Mouse (Mus musculus) neural tube, embryonic 13.5 days (tissue): ENCODE results near the gene Msi2. TPM values are rescaled to one million over a fixed set of nuclear protein-coding genes. Genes with fewer than 3 reads are reported as not detected.

Experiments
- ATAC-seq: fragments of 200-750 bp; cut with Nextera tagmentation; 2 replicates; pipeline ENCODE4 v1.8.0; 2017; ENCODE audit warnings: low read depth, mild to moderate bottlenecking, moderate TSS enrichment, moderate library complexity
- H3K27ac ChIP-seq: fragments of 300-500 bp; sonication (generic); replicated peaks from 2 replicates; pipeline ENCODE4 v1.5.1; 2015; ENCODE audit warnings: moderate library complexity, mild to moderate bottlenecking, inconsistent platforms
- H3K27me3 ChIP-seq: fragments of 300-500 bp; sonication (generic); 2 replicates; pipeline ENCODE4 v1.6.1; 2015; ENCODE audit warnings: mild to moderate bottlenecking, inconsistent platforms
- H3K36me3 ChIP-seq: fragments of 300-500 bp; sonication (generic); 2 replicates; pipeline ENCODE4 v1.6.1; 2015; ENCODE audit warnings: mild to moderate bottlenecking, inconsistent platforms
- H3K4me1 ChIP-seq: fragments of 300-500 bp; sonication (generic); replicated peaks from 2 replicates; pipeline ENCODE4 v1.6.1; 2015; ENCODE audit warnings: inconsistent platforms
- H3K4me2 ChIP-seq: fragments of 300-500 bp; sonication (generic); 2 replicates; pipeline ENCODE4 v1.6.1; 2015; ENCODE audit warnings: inconsistent platforms, mild to moderate bottlenecking, moderate library complexity
- H3K4me3 ChIP-seq: fragments of 300-500 bp; sonication (generic); 2 replicates; pipeline ENCODE4 v1.5.1; 2015; ENCODE audit warnings: mild to moderate bottlenecking, inconsistent platforms
- H3K9ac ChIP-seq: fragments of 300-500 bp; sonication (generic); 2 replicates; pipeline ENCODE4 v1.6.1; 2015; ENCODE audit warnings: moderate library complexity, mild to moderate bottlenecking, inconsistent platforms
- H3K9me3 ChIP-seq: fragments of 300-500 bp; sonication (generic); 2 replicates; pipeline ENCODE4 v1.6.1; 2016; ENCODE audit warnings: inconsistent platforms
- WGBS: fragments of 180-500 bp; shearing (Covaris S2); methylation state at CpG from one replicate; pipeline ENCODE4 v1.1.7; 2015; 5-methylcytosine and 5-hydroxymethylcytosine counted together
- polyA plus RNA-seq: library from polyadenylated mRNA; unstranded; fragments of >200 nt; fragmentation: Nextera tagmentation; extraction: Ambion mirVana; gene quantifications from 2 replicates; pipeline ENCODE4 v1.2.1, GENCODE M21; 2015

Gene Msi2
- polyA plus RNA-seq, 1 experiment from 2014 or later, result 20.9 TPM

DNA sequence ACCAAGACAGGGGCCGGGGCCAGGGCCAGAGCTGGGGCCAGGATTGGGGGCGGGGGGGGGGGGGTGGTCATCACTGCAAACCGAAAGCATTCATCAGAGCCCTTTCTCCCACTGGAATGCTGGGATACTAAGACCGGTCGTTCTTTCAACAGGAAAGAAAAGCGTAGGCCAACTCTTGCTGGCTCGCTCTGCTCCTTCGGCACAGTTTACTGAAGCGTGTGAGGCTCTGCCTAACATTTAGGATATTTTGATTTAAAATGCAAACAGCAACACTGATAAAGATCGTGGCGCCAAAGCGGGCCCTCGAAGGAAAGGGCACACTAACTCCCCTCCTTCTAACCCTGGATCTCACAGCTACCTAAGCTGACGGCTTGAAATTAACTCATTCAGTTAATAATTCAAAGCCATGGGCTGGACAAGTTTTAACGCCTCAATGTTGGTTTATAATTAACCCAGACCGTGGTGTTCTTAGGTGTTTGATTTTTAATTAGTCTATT lies 100.3 kb downstream of the Msi2 start:
- H3K27ac ChIP-seq, result peak overlapping the region; percentile 57
- H3K9ac ChIP-seq, result no peak overlapping the region
- H3K27me3 ChIP-seq, result no peaks in the 10 kb centered on the region
- ATAC-seq, result peak; percentile 45; the same call in 1 of the 2 replicates
- H3K36me3 ChIP-seq, result no peaks in the 10 kb centered on the region
- peaks cover 78% of the 10 kb centered on the region for H3K4me1 ChIP-seq
- H3K4me3 ChIP-seq, result no peak overlapping the region
- H3K4me2 ChIP-seq, result no peak overlapping the region
- WGBS, result 68% methylated on average over 16 of the region's 16 CpGs
- H3K9me3 ChIP-seq, result no peaks in the 10 kb centered on the region

DNA sequence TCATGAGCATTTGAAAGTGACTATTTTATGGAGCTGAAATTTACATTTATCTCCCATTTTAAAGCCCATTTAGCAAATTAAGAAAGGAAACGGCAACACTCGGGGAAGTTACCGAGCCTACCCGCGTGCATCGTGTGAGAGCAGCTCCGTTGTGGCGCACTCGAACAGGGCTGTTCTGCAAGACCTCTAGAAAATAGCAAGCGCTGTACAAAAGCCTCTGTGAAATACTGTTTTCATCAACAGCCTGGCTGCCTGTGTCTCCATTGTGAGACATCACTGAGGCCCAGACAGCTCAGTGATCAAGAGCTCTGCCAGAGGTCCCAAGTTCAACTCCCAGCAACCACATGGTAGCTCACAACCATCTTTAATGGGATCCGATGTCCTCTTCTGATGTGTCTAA lies 100.9 kb downstream of the Msi2 start:
- H3K9ac ChIP-seq, result no peak overlapping the region
- ATAC-seq, result peak; percentile 51
- H3K36me3 ChIP-seq, result no peaks in the 10 kb centered on the region
- no peaks in the 10 kb centered on the region for H3K27me3 ChIP-seq
- WGBS, result 55% methylated on average over 11 of the region's 11 CpGs
- peak overlapping the region; percentile 57 for H3K27ac ChIP-seq
- H3K4me3 ChIP-seq, result no peak overlapping the region
- H3K4me1 ChIP-seq, result peaks cover 77% of the 10 kb centered on the region
- no peaks in the 10 kb centered on the region for H3K9me3 ChIP-seq
- H3K4me2 ChIP-seq, result no peak overlapping the region

DNA sequence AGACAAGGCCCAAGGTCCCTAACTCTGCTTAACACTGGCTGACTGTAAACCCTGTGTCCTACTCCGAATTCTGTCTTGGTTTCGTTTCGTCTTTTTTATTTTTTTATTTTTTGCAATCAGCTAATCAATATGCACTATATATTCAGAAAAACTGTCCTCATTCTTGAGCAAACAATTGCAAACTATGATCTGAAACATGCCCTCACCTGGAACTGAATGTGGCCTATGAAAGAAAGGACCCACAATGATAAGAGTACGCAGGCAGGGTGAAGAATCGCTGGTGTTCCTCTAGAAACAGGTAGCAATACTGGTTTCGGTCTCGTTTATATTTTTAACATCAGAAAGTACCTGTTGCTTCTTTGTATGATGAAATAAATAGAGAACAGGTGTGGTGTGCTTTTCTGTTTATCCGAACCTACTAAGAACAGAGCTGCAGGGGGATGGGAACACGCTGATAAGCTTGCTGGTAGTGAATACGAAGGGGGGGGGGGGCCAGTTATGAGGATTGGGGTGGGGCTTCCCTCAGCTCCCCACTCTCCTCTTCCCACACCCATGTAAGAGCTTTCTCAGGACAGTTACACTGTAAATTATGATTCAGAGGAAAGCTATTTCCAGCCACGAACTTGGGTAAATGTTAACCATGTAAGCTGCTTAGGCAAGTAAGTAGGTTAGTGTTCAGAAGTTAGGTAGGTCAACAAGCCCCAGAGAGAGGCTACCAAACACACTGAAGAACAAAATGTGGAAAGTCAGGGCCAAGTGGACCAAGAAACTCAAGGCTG lies 103.6 kb downstream of the Msi2 start:
- 92% methylated on average over 11 of the region's 11 CpGs for WGBS
- peaks cover 55% of the 10 kb centered on the region for H3K4me1 ChIP-seq
- no peaks in the 10 kb centered on the region for H3K36me3 ChIP-seq
- H3K4me3 ChIP-seq, result no peak overlapping the region
- no peaks in the 10 kb centered on the region for H3K27me3 ChIP-seq
- no peak for ATAC-seq
- H3K27ac ChIP-seq, result no peak overlapping the region; the same call in 1 of the 2 replicates
- H3K4me2 ChIP-seq, result no peak overlapping the region
- H3K9ac ChIP-seq, result no peak overlapping the region
- H3K9me3 ChIP-seq, result no peaks in the 10 kb centered on the region

DNA sequence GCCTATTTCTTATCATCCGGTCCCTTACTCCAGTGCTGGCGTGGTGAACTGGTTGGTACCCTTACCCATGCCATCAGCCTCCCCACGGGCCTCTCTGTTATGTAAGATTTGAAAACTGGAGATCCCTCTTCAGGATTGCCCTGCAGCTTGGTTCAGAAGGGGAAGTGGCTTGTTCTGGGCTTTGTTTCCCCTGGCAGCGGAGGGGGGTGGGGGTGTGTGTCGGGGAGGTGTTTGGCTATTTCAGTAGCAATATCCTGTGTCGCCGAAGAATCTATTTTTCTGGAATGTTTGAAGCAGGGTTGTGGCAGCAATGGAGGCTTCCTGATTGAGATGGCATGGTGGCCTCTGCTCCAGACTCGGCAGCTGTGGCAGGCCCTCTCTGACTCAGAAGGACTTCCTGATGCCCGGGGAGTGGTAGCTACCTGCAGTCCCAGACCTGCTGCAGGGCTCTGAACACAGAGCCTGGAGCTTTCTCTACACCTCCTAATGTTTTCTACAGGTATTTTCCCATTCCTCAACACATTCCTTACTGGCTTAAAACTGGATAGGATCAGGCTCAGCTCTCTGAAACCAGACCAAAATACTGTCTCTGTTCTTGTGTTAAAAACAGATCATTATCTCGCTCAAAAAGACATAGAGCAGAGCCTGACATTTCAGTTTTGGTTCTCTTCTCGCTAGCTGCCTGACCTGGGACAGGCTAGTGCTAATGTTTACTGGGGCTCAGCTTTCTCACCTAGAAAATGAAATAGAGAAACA lies 104.4 kb downstream of the Msi2 start:
- Histone ChIP-seq H3K36me3 (no peaks in the 10 kb centered on the region), H3K9me3 (no peaks in the 10 kb centered on the region), H3K4me3 (no peak overlapping the region), H3K27ac (peak overlapping the region; percentile 50), H3K4me2 (no peak overlapping the region), H3K9ac (no peak overlapping the region), H3K27me3 (no peaks in the 10 kb centered on the region), H3K4me1 (peaks cover 55% of the 10 kb centered on the region)
- 81% methylated on average over 11 of the region's 11 CpGs for WGBS
- no peak for ATAC-seq

DNA sequence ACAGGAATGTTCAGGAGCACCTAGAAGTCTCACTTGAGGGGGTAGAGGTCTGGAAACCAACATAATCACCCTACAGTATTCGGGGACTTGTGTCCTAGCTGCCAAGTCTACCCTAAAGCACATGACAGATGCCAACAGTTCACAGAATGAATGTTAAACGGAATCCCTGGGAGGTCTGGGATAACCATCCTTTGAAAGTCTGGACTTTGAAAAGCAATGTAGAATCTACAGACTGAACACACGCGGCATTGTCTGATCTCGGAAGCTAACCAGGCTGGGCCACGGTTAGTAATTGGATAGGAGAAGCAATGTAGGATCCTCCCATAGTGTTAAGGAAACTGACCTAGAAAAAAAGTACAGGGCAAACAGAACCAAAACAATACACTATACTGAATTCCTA lies 105.3 kb downstream of the Msi2 start:
- Histone ChIP-seq H3K27ac (no peak overlapping the region), H3K27me3 (no peaks in the 10 kb centered on the region)
- WGBS, result 49% methylated on average over 6 of the region's 6 CpGs

DNA sequence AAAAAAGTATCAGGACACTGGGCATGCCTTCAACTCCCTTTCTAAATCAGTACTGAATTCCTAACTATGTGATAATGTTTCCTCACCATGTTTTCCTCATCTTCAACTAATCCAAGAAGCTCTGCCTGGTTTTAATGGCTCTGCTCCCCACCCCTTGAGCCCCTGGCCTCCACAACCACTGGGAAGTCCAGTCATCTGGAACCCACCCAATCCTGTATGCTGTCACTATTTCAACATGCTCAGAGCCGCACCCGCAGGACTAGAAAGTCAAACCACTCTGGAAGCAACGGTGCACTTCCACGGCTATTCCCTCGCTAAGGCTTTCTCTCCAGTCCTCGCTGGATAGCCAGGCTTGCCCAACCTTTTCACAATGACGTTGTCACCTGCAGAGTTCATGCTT lies 106.2 kb downstream of the Msi2 start:
- no peaks in the 10 kb centered on the region for H3K36me3 ChIP-seq
- no peaks in the 10 kb centered on the region for H3K9me3 ChIP-seq
- H3K27me3 ChIP-seq, result no peaks in the 10 kb centered on the region
- H3K9ac ChIP-seq, result no peak overlapping the region
- no peak overlapping the region for H3K4me2 ChIP-seq
- no peak for ATAC-seq
- H3K27ac ChIP-seq, result no peak overlapping the region
- H3K4me3 ChIP-seq, result no peak overlapping the region
- WGBS, result 89% methylated on average over 7 of the region's 7 CpGs
- H3K4me1 ChIP-seq, result peaks cover 55% of the 10 kb centered on the region

More for the DNA sequence above, 105.3 kb downstream of the Msi2 start:
- H3K36me3 ChIP-seq, result no peaks in the 10 kb centered on the region
- H3K9me3 ChIP-seq, result no peaks in the 10 kb centered on the region
- H3K4me1 ChIP-seq, result peaks cover 55% of the 10 kb centered on the region
- no peak overlapping the region for H3K9ac ChIP-seq
- H3K4me3 ChIP-seq, result no peak overlapping the region
- ATAC-seq, result no peak
- no peak overlapping the region for H3K4me2 ChIP-seq

DNA sequence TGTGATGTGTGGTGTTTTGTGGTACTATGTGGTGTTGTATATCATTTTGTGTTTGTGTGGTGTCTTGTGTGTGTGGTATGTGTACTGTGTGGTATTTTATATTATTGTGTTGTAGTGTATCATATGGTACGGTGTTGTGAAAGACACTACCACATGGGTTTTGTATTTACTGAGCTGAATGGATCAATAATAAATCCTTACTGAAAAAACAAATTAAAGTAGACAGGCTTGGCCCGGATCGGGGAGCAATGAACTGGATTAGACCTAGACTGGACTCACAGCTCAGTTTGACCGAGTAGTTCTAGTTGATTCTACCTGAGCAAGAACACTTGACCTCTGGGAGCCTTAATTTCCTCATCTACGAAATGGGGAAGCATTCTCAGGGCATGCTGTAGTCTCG lies 107.5 kb downstream of the Msi2 start:
- no peaks in the 10 kb centered on the region for H3K36me3 ChIP-seq
- peaks cover 65% of the 10 kb centered on the region for H3K4me1 ChIP-seq
- WGBS, result 89% methylated on average over 6 of the region's 6 CpGs
- H3K4me2 ChIP-seq, result no peak overlapping the region
- no peaks in the 10 kb centered on the region for H3K27me3 ChIP-seq
- no peak overlapping the region for H3K9ac ChIP-seq
- H3K4me3 ChIP-seq, result no peak overlapping the region
- H3K9me3 ChIP-seq, result no peaks in the 10 kb centered on the region
- H3K27ac ChIP-seq, result no peak overlapping the region
- ATAC-seq, result no peak

DNA sequence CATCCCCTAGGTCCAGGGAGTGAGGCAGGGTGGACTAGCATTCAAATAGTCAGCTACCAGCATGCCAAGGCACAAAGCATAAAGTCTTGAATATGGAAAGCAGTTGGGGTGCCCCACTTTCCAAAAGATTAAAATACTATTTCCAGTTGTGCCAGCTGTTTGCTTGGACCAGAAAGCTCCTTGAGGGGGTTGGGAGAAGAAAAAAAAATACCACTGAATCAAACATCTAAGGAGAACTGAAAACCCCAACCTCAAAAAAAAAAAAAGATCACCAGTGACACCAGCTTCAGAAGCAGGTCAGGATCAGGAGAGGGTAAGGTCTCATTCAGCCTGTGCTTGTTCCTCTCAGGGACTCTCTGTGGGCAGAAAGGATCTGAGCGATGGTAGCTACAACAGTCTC lies 108.2 kb downstream of the Msi2 start:
- Histone ChIP-seq H3K4me1 (peaks cover 72% of the 10 kb centered on the region), H3K4me2 (no peak overlapping the region), H3K9ac (no peak overlapping the region), H3K27me3 (no peaks in the 10 kb centered on the region), H3K36me3 (no peaks in the 10 kb centered on the region), H3K27ac (no peak overlapping the region), H3K9me3 (no peaks in the 10 kb centered on the region), H3K4me3 (no peak overlapping the region)
- ATAC-seq, result no peak
- WGBS, result 97% methylated on average over 1 of the region's 1 CpGs

DNA sequence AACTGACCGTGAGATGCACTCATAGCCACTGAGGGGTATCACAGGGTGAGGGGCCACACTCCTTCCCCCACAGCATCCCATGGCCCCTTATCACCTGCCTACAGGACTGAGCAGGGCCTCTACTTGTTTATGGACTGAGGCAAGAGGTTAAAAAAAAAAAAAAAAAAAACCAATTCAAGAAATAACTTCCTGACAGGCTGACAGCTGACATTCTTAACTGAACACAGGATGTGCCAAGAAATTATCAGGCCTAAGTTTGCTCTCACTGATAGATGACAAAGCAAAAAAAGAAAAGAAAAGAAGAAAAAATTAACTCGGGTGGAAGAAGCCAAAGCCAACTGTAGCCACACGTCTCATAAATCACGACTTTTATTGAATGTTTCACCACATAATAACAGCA lies 109.7 kb downstream of the Msi2 start:
- Histone ChIP-seq H3K27ac (peak overlapping the region; percentile 62; the same call in 1 of the 2 replicates), H3K4me2 (no peak overlapping the region), H3K9ac (no peak overlapping the region), H3K36me3 (no peaks in the 10 kb centered on the region), H3K4me1 (peaks cover 71% of the 10 kb centered on the region), H3K9me3 (no peaks in the 10 kb centered on the region), H3K4me3 (no peak overlapping the region), H3K27me3 (no peaks in the 10 kb centered on the region)
- 58% methylated on average over 4 of the region's 4 CpGs for WGBS
- no peak for ATAC-seq

DNA sequence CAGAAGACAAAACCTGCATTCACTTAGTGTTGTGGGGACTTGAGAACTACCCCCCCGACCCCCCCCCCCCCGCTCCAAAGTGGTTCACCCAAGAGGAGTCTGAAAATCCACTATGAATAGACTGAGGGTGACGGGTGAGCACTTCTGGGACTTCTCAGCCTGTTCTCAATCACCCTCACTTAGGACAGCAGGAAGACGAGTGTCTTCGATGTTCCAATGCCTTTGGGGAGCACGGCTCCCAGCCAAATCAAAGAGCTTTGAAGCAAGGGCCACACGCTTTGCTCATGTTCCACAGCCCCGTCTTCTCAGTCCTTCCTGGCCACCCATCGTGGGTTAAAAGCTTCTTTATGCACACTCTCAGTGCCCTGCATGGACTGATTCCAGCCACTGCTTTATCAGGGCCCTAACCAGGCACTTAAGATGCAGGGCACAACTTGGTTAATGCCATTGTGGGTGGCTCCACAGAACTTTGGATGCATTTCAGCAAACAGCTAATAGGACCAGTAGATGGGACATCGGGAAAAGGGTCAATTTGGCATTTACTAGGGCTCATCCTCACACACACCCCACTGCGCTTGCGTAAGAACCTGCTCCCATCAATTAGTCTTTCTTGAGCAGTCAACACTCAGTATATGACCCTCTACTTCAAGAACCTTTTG lies 110.5 kb downstream of the Msi2 start:
- Histone ChIP-seq H3K4me3 (no peak overlapping the region), H3K9ac (no peak overlapping the region), H3K4me1 (peaks cover 65% of the 10 kb centered on the region), H3K27ac (peak overlapping the region; percentile 69; the same call in 1 of the 2 replicates), H3K9me3 (no peaks in the 10 kb centered on the region), H3K36me3 (no peaks in the 10 kb centered on the region), H3K27me3 (no peaks in the 10 kb centered on the region), H3K4me2 (no peak overlapping the region)
- ATAC-seq, result peak; percentile 71; the same call in 1 of the 2 replicates
- WGBS, result 56% methylated on average over 12 of the region's 12 CpGs

DNA sequence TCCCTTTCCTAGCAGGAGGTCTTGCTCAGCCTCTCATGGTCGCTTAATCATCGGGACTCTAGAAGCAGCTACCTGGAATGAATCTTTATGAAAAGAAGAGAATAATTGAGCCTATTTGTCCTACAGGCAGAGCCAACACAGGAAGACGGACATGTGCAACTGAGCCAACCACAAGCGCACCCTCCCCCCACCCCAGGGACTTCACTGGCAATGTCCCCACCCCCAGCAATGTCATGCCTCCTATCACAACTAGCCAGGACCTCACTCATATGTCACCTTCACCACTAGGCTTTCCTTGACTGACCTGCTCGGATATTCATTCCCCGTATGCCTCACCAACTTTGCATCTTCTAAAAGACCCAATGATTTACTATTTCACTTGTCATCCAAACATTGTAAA lies 112.5 kb downstream of the Msi2 start:
- WGBS, result 52% methylated on average over 6 of the region's 6 CpGs
- H3K4me1 ChIP-seq, result peaks cover 81% of the 10 kb centered on the region
- no peak overlapping the region for H3K4me3 ChIP-seq
- no peaks in the 10 kb centered on the region for H3K9me3 ChIP-seq
- peak overlapping the region; percentile 52; the same call in 1 of the 2 replicates for H3K27ac ChIP-seq
- H3K27me3 ChIP-seq, result no peaks in the 10 kb centered on the region
- no peak for ATAC-seq
- no peaks in the 10 kb centered on the region for H3K36me3 ChIP-seq
- no peak overlapping the region for H3K4me2 ChIP-seq
- no peak overlapping the region for H3K9ac ChIP-seq

DNA sequence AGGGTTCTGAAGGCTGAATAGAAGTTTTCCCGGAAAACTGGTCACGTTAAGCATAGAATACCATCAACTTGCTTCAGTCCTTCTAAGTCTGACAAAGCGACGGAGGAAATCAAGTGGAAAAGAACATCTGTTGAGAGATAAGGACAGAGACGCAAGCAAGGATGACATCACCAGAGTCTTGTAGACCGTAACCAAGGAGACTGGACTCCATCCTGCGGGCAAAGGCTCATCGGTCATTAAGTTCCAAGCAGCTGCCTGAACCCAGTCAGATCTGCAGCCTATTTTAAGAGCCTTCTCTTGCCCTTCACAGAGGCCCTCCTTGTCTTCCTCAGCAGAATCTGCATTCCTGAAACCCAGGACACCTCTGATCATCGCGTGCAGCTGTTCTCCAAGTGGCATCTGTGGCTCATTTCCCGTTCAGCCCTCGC lies 113.2 kb downstream of the Msi2 start:
- Histone ChIP-seq H3K9ac (no peak overlapping the region), H3K4me2 (no peak overlapping the region), H3K4me1 (peaks cover 88% of the 10 kb centered on the region), H3K36me3 (no peaks in the 10 kb centered on the region), H3K9me3 (no peaks in the 10 kb centered on the region), H3K27ac (peak overlapping the region; percentile 52; the same call in 1 of the 2 replicates), H3K27me3 (no peaks in the 10 kb centered on the region), H3K4me3 (no peak overlapping the region)
- 42% methylated on average over 12 of the region's 12 CpGs for WGBS
- ATAC-seq, result no peak
